Mouse (Mus musculus) CH12.LX (cell line): ENCODE measurements at regions not wholly inside any gene's neighbourhood (a gene's known extent, or its start where the extent isn't known, plus 50 kb on each side); places are given as distances from the start of the nearest gene placed in this dataset.

Source experiments
- DNase-seq: peaks from one replicate; pipeline ENCODE4 v3.0.0-alpha.2; 2013; ENCODE audit errors: extremely low read depth
- H3K27ac ChIP-seq: 2 replicates; pipeline ENCODE4 v1.5.1; 2012; ENCODE audit warnings: low read depth, mild to moderate bottlenecking, control low read depth, moderate library complexity; ENCODE audit not compliant: insufficient read depth
- H3K27me3 ChIP-seq: replicated peaks from 2 replicates; pipeline ENCODE3; 2012; ENCODE audit warnings: inconsistent platforms
- H3K36me3 ChIP-seq, 2 experiments: replicated peaks in 1 of 2; 2 replicates each; pipeline versions ENCODE3 to v1.6.1; 2012; ENCODE audit warnings: inconsistent platforms in 1 of 2, low read length in 1 of 2, mild to moderate bottlenecking in 1 of 2, mixed read lengths in 1 of 2, moderate library complexity in 1 of 2; ENCODE audit not compliant: control insufficient read depth in 1 of 2, insufficient read depth in 1 of 2
- H3K4me1 ChIP-seq, 2 experiments: 2 replicates each; pipeline ENCODE4 v1.6.1; 2012; ENCODE audit warnings: inconsistent platforms in 1 of 2, moderate library complexity in 1 of 2; ENCODE audit not compliant: insufficient read depth in 2 of 2, control insufficient read depth in 1 of 2
- H3K4me2 ChIP-seq: 2 replicates; pipeline ENCODE4 v1.6.1; 2012; ENCODE audit warnings: low read depth, mild to moderate bottlenecking, control low read depth; ENCODE audit not compliant: poor library complexity, insufficient read depth, severe bottlenecking
- H3K4me3 ChIP-seq, 3 experiments: fragments of 150-350 bp in 1 of 3; sonication (generic) in 1 of 3; replicated peaks in 1 of 3; 2 replicates each; pipeline versions ENCODE3 to v1.5.1; 2011 to 2012; ENCODE audit warnings: low read depth in 2 of 3, low read length in 2 of 3, mild to moderate bottlenecking in 2 of 3, moderate library complexity in 2 of 3, control low read depth in 1 of 3, improper control_type of control experiment in 1 of 3, inconsistent platforms in 1 of 3, mixed read lengths in 1 of 3; ENCODE audit not compliant: poor library complexity in 1 of 3
- H3K79me2 ChIP-seq: replicated peaks from 2 replicates; pipeline ENCODE4 v1.6.1; 2012; ENCODE audit warnings: mild to moderate bottlenecking, moderate library complexity; ENCODE audit not compliant: control insufficient read depth, poor library complexity, insufficient read depth, severe bottlenecking; ENCODE audit errors: extremely low read depth
- H3K9ac ChIP-seq: 2 replicates; pipeline ENCODE4 v1.6.1; 2012; ENCODE audit warnings: low read depth, mild to moderate bottlenecking, control low read depth, moderate library complexity; ENCODE audit not compliant: insufficient read depth
- H3K9me3 ChIP-seq: replicated peaks from 2 replicates; pipeline ENCODE3; 2012; ENCODE audit warnings: low read length, inconsistent platforms, mixed read lengths
- BHLHE40 ChIP-seq: IDR thresholded peaks from 2 replicates; pipeline ENCODE4 v1.6.1; 2011; ENCODE audit warnings: mild to moderate bottlenecking, low read depth, low read length, improper control_type of control experiment
- CHD2 ChIP-seq: IDR thresholded peaks from 2 replicates; pipeline ENCODE4 v1.6.1; 2011; ENCODE audit warnings: low read length, improper control_type of control experiment
- CTCF ChIP-seq, 2 experiments: IDR thresholded peaks in 1 of 2; conservative IDR thresholded peaks in 1 of 2; 2 replicates each; pipeline ENCODE4 v1.5.1; 2011 to 2012; ENCODE audit warnings: low read depth in 2 of 2, low read length in 2 of 2, improper control_type of control experiment in 1 of 2, inconsistent platforms in 1 of 2, mild to moderate bottlenecking in 1 of 2, moderate library complexity in 1 of 2
- E2F4 ChIP-seq: IDR thresholded peaks from 2 replicates; pipeline ENCODE4 v1.6.1; 2011; ENCODE audit warnings: low read depth, low read length, improper control_type of control experiment; ENCODE audit not compliant: insufficient replicate concordance
- ELF1 ChIP-seq: IDR thresholded peaks from 2 replicates; pipeline ENCODE4 v1.6.1; 2014; ENCODE audit warnings: low read depth, mild to moderate bottlenecking, inconsistent platforms, low read length, improper control_type of control experiment
- KAT2A ChIP-seq: IDR thresholded peaks from 2 replicates; pipeline ENCODE4 v1.6.1; 2012; ENCODE audit warnings: low read length, improper control_type of control experiment, inconsistent platforms; ENCODE audit not compliant: insufficient replicate concordance
- MAX ChIP-seq: IDR thresholded peaks from 2 replicates; pipeline ENCODE4 v1.6.1; 2011; ENCODE audit warnings: low read length, improper control_type of control experiment
- MAZ ChIP-seq: IDR thresholded peaks from 2 replicates; pipeline ENCODE4 v1.6.1; 2012; ENCODE audit warnings: low read depth, mild to moderate bottlenecking, inconsistent platforms, low read length, improper control_type of control experiment, moderate library complexity
- MEF2A ChIP-seq: IDR thresholded peaks from 2 replicates; pipeline ENCODE4 v1.6.1; 2014; ENCODE audit warnings: low read depth, mild to moderate bottlenecking, inconsistent platforms, low read length, improper control_type of control experiment, borderline replicate concordance
- MYC ChIP-seq: IDR thresholded peaks from 2 replicates; pipeline ENCODE4 v1.6.1; 2011; ENCODE audit warnings: low read depth, mild to moderate bottlenecking, improper control_type of control experiment, low read length
- NRF1 ChIP-seq: IDR thresholded peaks from 2 replicates; pipeline ENCODE4 v1.6.1; 2014; ENCODE audit warnings: low read depth, mild to moderate bottlenecking, inconsistent platforms, low read length, improper control_type of control experiment, moderate library complexity
- PAX5 ChIP-seq: IDR thresholded peaks from 2 replicates; pipeline ENCODE4 v1.6.1; 2012; ENCODE audit warnings: low read length, inconsistent platforms, mixed read lengths
- POLR2A ChIP-seq: IDR thresholded peaks from 2 replicates; pipeline ENCODE4 v1.6.1; 2011; ENCODE audit warnings: low read depth, mild to moderate bottlenecking, improper control_type of control experiment, low read length
- RAD21 ChIP-seq: IDR thresholded peaks from 2 replicates; pipeline ENCODE4 v1.6.1; 2011; ENCODE audit warnings: low read depth, mild to moderate bottlenecking, low read length, improper control_type of control experiment, moderate library complexity
- RCOR1 ChIP-seq: conservative IDR thresholded peaks from 2 replicates; pipeline ENCODE4 v1.6.1; 2012; ENCODE audit warnings: low read depth, mild to moderate bottlenecking, inconsistent platforms, low read length, improper control_type of control experiment
- SIN3A ChIP-seq: IDR thresholded peaks from 2 replicates; pipeline ENCODE4 v1.6.1; 2012; ENCODE audit warnings: low read length, improper control_type of control experiment, inconsistent platforms
- SMC3 ChIP-seq: IDR thresholded peaks from 2 replicates; pipeline ENCODE4 v1.6.1; 2011; ENCODE audit warnings: low read depth, low read length, improper control_type of control experiment
- UBTF ChIP-seq: IDR thresholded peaks from 2 replicates; pipeline ENCODE4 v1.6.1; 2012; ENCODE audit warnings: low read depth, mild to moderate bottlenecking, inconsistent platforms, low read length, improper control_type of control experiment, moderate library complexity
- USF2 ChIP-seq: conservative IDR thresholded peaks from 2 replicates; pipeline ENCODE4 v1.6.1; 2011; ENCODE audit warnings: low read depth, low read length, improper control_type of control experiment
- ZMIZ1 ChIP-seq: IDR thresholded peaks from 2 replicates; pipeline ENCODE4 v1.6.1; 2012; ENCODE audit warnings: low read depth, mild to moderate bottlenecking, inconsistent platforms, low read length, improper control_type of control experiment
- ZNF384 ChIP-seq: IDR thresholded peaks from 2 replicates; pipeline ENCODE4 v1.6.1; 2012; ENCODE audit warnings: low read depth, low read length, improper control_type of control experiment, inconsistent platforms
- dilution Hi-C: fragments of 300-500 bp; cut with MboI; formaldehyde crosslinking; loops from 2 replicates; pipeline ENCODE4 v1.14.3; 2020; ENCODE audit warnings: low sequenced_read_pairs; ENCODE audit not compliant: extremely low pct_unique_long_range_greater_than_20kb, extremely low pct_ligation_motif_present
- in situ Hi-C: fragments of 300-500 bp; cut with MboI; formaldehyde crosslinking; loops from 3 replicates; pipeline ENCODE4 v1.14.3; 2019; ENCODE audit warnings: low sequenced_read_pairs, low pct_ligation_motif_present, low pct_unique_long_range_greater_than_20kb, mixed read lengths

DNA sequence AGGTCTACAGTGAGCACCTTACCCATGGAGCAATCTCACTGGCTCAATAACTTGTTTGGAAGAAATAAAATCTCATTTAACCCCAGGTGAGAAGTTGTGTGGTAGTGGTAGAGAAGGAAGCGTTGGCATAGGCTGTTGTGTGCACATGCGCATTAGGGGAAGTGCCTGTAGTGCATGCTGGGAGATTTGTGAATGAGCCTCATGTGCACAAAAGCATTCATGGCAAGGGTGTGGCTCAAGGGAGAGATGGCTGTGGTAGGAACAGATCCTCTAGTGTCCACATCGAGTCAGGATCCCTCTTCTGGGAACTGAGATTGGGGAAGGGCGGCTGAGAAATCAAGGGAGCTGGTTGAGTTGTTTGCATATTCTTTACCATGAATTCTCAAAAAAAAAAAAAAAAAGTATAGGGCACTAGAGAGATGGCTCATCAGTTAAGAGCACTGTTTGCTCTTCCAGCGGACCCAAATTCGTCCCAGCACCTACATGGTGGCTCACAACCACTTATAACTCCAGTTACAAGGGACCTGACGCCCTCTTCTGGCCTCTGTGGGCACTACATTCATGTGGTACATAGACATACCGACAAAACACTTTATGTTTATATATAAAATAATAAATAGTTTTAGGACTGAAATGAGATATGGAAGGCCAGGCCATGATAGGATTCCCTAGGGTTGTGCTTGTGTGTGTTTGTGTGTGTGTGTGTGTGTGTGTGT, 59.4 kb upstream of the Unc5a start:
- no peak for TF ChIP-seq USF2
- TF ChIP-seq MAZ = no peak
- TF ChIP-seq RAD21 = peak; percentile 34
- no peak for TF ChIP-seq KAT2A
- TF ChIP-seq SMC3 = peak; percentile 34
- TF ChIP-seq SIN3A = no peak
- TF ChIP-seq MYC = no peak
- no peak for TF ChIP-seq BHLHE40
- peak in 1 of 2 experiments; percentile 44; a peak in 2 of 4 replicates for TF ChIP-seq CTCF (conservative IDR thresholded peaks at IDR 0.05 in 1 of 2, IDR thresholded peaks at IDR 0.05 in 1 of 2; ENCODE audit: low read depth in 2 of 2, low read length in 2 of 2)
- no peak for TF ChIP-seq NRF1
- TF ChIP-seq MEF2A = no peak
- TF ChIP-seq POLR2A = no peak
- no peak for TF ChIP-seq PAX5
- no peak for TF ChIP-seq CHD2
- TF ChIP-seq, all 38 proteins: peak for 3
- Histone ChIP-seq H3K4me2 (no peak overlapping the region), H3K27ac (no peak overlapping the region), H3K79me2 (no peaks in the 10 kb centered on the region), H3K4me3 (no peak overlapping the region), H3K9ac (no peak overlapping the region), H3K36me3 (no peaks in the 10 kb centered on the region), H3K27me3 (peaks cover 57% of the 10 kb centered on the region), H3K9me3 (no peaks in the 10 kb centered on the region), H3K4me1 (peaks cover 2 to 19% of the 10 kb centered on the region in 2 experiments; a peak in 3 of 4 replicates)
- peak; percentile 8 for DNase-seq
- dilution Hi-C loops (no loop called here), in situ Hi-C loops (loop anchor here (10.0 kb wide), 1 partner anchor 165 kb away; no protein-coding TSS in a partner anchor)

DNA sequence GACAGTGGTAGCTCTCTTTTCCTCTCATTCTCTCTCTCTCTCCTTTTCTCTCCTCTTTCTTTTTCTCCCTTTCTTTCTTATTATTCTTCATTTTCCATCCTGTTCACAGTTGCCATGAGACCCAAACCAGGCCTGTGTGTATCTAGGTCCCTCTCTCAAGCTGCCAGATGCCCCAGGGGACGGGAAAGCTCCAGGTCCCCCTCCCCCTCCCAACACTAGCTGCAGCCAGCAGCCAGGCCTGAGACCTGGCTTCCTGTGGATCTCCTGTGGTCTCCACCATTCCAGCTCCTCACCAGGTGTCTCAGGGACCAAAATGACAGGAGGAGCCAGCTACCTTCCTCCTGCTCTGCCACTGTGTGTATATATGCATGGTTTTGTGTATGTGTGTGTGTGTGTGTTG, 56.6 kb upstream of the Unc5a start:
- TF ChIP-seq SMC3 (no peak), PAX5 (no peak), ZNF384 (no peak), CTCF (conservative IDR thresholded peaks at IDR 0.05 in 1 of 2, IDR thresholded peaks at IDR 0.05 in 1 of 2; ENCODE audit: low read depth in 2 of 2, low read length in 2 of 2) (no peak), MAX (no peak), RCOR1 (no peak), ZMIZ1 (no peak), E2F4 (no peak), BHLHE40 (no peak), ELF1 (no peak), UBTF (no peak)
- Histone ChIP-seq H3K9me3 (no peaks in the 10 kb centered on the region), H3K4me3 (no peak overlapping the region), H3K4me2 (no peak overlapping the region), H3K27me3 (peaks cover 66% of the 10 kb centered on the region), H3K36me3 (no peaks in the 10 kb centered on the region), H3K4me1 (no peaks in the 10 kb centered on the region; a peak in 1 of 4 replicates), H3K27ac (no peak overlapping the region), H3K79me2 (no peaks in the 10 kb centered on the region), H3K9ac (no peak overlapping the region)
- no peak for DNase-seq
- dilution Hi-C loops (no loop called here), in situ Hi-C loops (no loop called here)
